Mouse (Mus musculus): ENCODE measurements at regions not wholly inside any gene's neighbourhood (a gene's known extent, or its start where the extent isn't known, plus 50 kb on each side); places are given as distances from the start of the nearest gene placed in this dataset.

DNA sequence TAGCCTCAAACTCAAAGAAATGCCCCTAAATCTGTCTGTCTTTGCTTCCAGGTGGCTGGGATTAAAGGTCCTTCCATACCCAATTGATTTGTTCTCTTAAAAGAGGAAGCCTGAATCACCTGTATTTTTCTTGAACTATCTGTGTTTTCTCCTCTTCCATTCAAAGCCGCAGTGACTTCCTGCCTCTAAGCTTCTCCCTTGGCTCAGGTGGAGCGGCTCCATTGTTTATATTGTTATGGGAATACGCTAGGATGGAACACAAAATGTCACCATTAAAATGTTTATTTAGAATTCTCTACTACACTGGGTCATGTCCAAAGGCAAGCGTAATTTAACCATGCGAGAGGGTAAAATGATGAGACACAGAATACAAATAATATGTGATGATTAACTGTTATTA, 118.2 kb upstream of the Krr1 start:
- H3K4me3 ChIP-seq, result no peak overlapping the region
- no peak for DNase-seq (ENCODE audit: low spot score)
- H3K36me3 ChIP-seq, result no peaks in the 10 kb centered on the region
- 92% methylated on average over 5 of the region's 5 CpGs for WGBS
- no peak overlapping the region for H3K27ac ChIP-seq
- 0 out of 2 replicates have a peak, but pooled peaks cover 8% of the 10 kb centered on the region for H3K4me1 ChIP-seq
- H3K27me3 ChIP-seq (ENCODE audit: low read depth, poor library complexity, severe bottlenecking), result no peaks in the 10 kb centered on the region
- H3K9me3 ChIP-seq (replicated peaks), result no peaks in the 10 kb centered on the region

DNA sequence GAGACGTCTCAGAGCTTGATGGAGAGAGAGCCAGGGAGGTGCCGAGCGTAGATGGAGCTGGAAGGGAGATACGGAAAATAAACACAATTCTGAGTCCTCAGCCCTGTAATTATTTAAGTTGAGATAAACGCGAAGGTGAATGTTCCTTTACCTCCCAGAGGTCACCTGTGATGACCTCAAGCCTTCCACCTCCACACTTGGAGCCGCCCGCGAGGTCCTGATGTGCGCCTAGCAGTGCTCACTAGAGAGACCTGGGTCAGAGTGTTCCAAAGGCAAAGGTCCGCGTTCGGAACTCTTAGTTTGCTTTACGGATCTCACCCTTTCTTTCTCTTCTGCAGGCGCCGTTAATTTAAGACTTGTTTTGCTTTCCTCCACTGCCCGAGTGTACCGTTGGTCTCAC, 117.0 kb upstream of the Krr1 start:
- DNase-seq (ENCODE audit: low spot score), result no peak
- no peaks in the 10 kb centered on the region for H3K9me3 ChIP-seq (replicated peaks)
- 92% methylated on average over 18 of the region's 18 CpGs for WGBS
- H3K36me3 ChIP-seq, result no peaks in the 10 kb centered on the region
- H3K4me3 ChIP-seq, result no peak overlapping the region
- H3K27ac ChIP-seq, result no peak overlapping the region
- 0 out of 2 replicates have a peak, but pooled peaks cover 8% of the 10 kb centered on the region for H3K4me1 ChIP-seq
- H3K27me3 ChIP-seq (ENCODE audit: low read depth, poor library complexity, severe bottlenecking), result no peaks in the 10 kb centered on the region

DNA sequence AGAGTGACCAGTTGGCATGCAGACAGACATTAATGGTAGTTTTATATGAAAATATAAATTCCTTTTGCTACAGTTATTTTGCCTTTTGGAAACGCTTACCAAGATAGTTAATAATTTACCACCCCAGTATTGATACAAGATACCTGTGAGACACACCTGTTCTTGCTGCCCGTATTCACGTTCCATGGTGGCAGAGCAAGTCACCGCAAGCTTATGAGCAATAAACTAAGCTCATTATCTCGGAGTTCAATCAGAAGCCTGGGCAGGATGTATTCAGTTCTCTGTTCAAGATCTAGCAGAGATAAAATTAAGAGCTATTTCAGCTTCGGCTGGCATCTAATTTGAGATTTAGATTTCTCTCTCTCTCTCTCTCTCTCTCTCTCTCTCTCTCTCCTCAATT, 114.1 kb upstream of the Krr1 start:
- no peaks in the 10 kb centered on the region for H3K36me3 ChIP-seq
- no peaks in the 10 kb centered on the region for H3K27me3 ChIP-seq (ENCODE audit: low read depth, poor library complexity, severe bottlenecking)
- 81% methylated on average over 6 of the region's 6 CpGs for WGBS
- no peak overlapping the region for H3K27ac ChIP-seq
- 0 out of 2 replicates have a peak, but pooled peaks cover 1% of the 10 kb centered on the region for H3K4me1 ChIP-seq
- H3K4me3 ChIP-seq, result no peak overlapping the region
- no peak for DNase-seq (ENCODE audit: low spot score)
- H3K9me3 ChIP-seq (replicated peaks), result no peaks in the 10 kb centered on the region

DNA sequence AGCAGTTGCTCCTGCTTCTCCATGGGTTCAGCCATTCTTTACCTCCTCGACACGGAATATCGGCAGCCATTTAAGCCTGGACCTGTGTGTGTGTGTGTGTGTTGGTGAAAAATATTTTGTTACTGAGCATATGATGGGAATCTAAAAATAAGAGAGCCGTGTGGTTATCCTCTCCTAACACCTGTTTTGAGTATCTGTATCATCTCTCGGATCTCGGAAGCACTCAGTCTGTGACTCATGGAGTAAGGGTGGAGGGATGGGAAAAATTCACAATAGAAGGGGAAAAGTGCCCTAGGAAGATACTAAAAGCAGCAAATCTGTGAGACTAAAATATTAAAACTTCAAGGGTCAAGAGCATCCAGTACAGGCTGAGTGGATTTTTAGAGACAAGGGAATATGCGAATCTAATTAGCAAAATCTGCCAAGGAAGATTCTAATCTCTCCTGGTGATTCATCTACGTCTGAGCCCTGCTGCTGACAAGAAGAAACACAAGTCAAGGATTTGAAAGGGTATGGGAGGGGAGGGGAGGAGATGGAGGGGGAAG, 107.1 kb upstream of the Krr1 start:
- Histone ChIP-seq H3K4me3 (no peak overlapping the region), H3K36me3 (no peaks in the 10 kb centered on the region), H3K4me1 (0 out of 2 replicates have a peak, but pooled peaks cover 2% of the 10 kb centered on the region), H3K9me3 (replicated peaks) (no peaks in the 10 kb centered on the region), H3K27ac (no peak overlapping the region), H3K27me3 (ENCODE audit: low read depth, poor library complexity, severe bottlenecking) (no peaks in the 10 kb centered on the region)
- WGBS, result 82% methylated on average over 8 of the region's 8 CpGs
- no peak for DNase-seq (ENCODE audit: low spot score)

DNA sequence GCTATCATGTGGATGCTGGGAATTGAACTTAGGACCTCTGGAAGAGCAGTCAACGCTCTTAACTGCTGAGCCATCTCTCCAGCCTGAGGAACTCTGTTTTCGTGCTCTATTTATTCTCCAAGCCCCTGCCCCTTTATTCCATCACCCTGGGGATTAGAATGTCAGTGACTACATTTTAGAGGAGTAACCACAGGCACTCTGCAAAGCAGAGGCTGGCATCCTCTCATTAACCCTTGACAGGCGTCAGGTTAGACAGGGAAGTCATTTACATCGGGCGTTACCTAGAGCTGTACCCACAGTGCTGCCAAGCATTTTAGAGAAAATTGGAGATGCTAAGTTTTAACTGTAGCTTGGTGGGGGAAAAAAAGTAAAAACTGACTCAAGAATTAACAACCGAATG, 105.4 kb upstream of the Krr1 start:
- no peak overlapping the region for H3K4me3 ChIP-seq
- no peaks in the 10 kb centered on the region for H3K9me3 ChIP-seq (replicated peaks)
- WGBS, result 47% methylated on average over 6 of the region's 6 CpGs
- DNase-seq (ENCODE audit: low spot score), result no peak
- H3K27me3 ChIP-seq (ENCODE audit: low read depth, poor library complexity, severe bottlenecking), result no peaks in the 10 kb centered on the region
- H3K27ac ChIP-seq, result no peak overlapping the region
- no peaks in the 10 kb centered on the region for H3K36me3 ChIP-seq
- H3K4me1 ChIP-seq, result 0 out of 2 replicates have a peak, but pooled peaks cover 2% of the 10 kb centered on the region

DNA sequence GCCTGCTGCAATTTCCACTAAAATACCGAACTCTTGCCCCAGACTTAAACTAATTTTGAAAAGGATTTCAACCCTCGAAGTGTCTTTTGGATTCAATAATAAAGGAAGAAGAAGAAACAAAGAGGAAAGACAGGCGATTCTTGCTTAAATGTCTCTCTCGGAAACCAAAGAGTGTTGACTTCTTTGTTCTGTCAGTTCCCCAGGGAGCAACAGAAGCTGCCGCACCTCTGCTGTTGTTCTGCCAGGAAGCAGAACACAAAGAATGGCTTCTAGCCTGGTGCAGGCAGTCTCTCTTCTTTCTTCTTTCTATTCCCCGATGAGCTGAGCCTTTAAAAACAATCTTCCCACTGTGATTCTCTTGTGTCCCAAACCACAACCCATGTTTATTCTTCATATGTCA, 104.9 kb upstream of the Krr1 start:
- Histone ChIP-seq H3K9me3 (replicated peaks) (no peaks in the 10 kb centered on the region), H3K27me3 (ENCODE audit: low read depth, poor library complexity, severe bottlenecking) (no peaks in the 10 kb centered on the region), H3K27ac (no peak overlapping the region), H3K4me1 (0 out of 2 replicates have a peak, but pooled peaks cover 2% of the 10 kb centered on the region), H3K4me3 (no peak overlapping the region), H3K36me3 (no peaks in the 10 kb centered on the region)
- DNase-seq (ENCODE audit: low spot score), result no peak
- WGBS, result 27% methylated on average over 6 of the region's 6 CpGs

- Histone ChIP-seq H3K36me3 (no peaks in the 10 kb centered on the region), H3K4me3 (no peak overlapping the region), H3K9me3 (replicated peaks) (no peaks in the 10 kb centered on the region), H3K4me1 (peaks cover 13% of the 10 kb centered on the region), H3K27ac (no peak overlapping the region), H3K27me3 (ENCODE audit: low read depth, poor library complexity, severe bottlenecking) (no peaks in the 10 kb centered on the region)
- 69% methylated on average over 3 of the region's 3 CpGs for WGBS
- DNase-seq (ENCODE audit: low spot score), result no peak
Observed at GRCm38 (mm10) chr10:111880354-111880753, 92.1 kb upstream of the Krr1 start.

- H3K9me3 ChIP-seq (replicated peaks), result no peaks in the 10 kb centered on the region
- WGBS, result 77% methylated on average over 24 of the region's 24 CpGs
- no peaks in the 10 kb centered on the region for H3K36me3 ChIP-seq
- H3K4me3 ChIP-seq, result no peak overlapping the region
- DNase-seq (ENCODE audit: low spot score), result no peak
- H3K4me1 ChIP-seq, result peaks cover 13% of the 10 kb centered on the region
- no peaks in the 10 kb centered on the region for H3K27me3 ChIP-seq (ENCODE audit: low read depth, poor library complexity, severe bottlenecking)
- H3K27ac ChIP-seq, result no peak overlapping the region
Observed at GRCm38 (mm10) chr10:111881339-111882211, 90.9 kb upstream of the Krr1 start.

GRCm38 (mm10) chr10:111882521-111882920, 89.9 kb upstream of the Krr1 start:
- Histone ChIP-seq H3K9me3 (replicated peaks) (no peaks in the 10 kb centered on the region), H3K36me3 (no peaks in the 10 kb centered on the region), H3K27ac (no peak overlapping the region), H3K4me1 (peaks cover 13% of the 10 kb centered on the region), H3K4me3 (no peak overlapping the region), H3K27me3 (ENCODE audit: low read depth, poor library complexity, severe bottlenecking) (no peaks in the 10 kb centered on the region)
- DNase-seq (ENCODE audit: low spot score), result no peak
- WGBS, result 98% methylated on average over 6 of the region's 6 CpGs

GRCm38 (mm10) chr10:111884701-111885100, 87.8 kb upstream of the Krr1 start:
- no peaks in the 10 kb centered on the region for H3K27me3 ChIP-seq (ENCODE audit: low read depth, poor library complexity, severe bottlenecking)
- H3K4me3 ChIP-seq, result no peak overlapping the region
- peaks cover 13% of the 10 kb centered on the region for H3K4me1 ChIP-seq
- no peaks in the 10 kb centered on the region for H3K9me3 ChIP-seq (replicated peaks)
- DNase-seq (ENCODE audit: low spot score), result no peak
- 71% methylated on average over 4 of the region's 4 CpGs for whole genome bisulfite sequencing
- no peak overlapping the region for H3K27ac ChIP-seq
- H3K36me3 ChIP-seq, result no peaks in the 10 kb centered on the region

GRCm38 (mm10) chr10:111889111-111889510, 83.4 kb upstream of the Krr1 start:
- Histone ChIP-seq H3K27ac (no peak overlapping the region), H3K4me3 (no peak overlapping the region), H3K9me3 (replicated peaks) (no peaks in the 10 kb centered on the region), H3K27me3 (ENCODE audit: low read depth, poor library complexity, severe bottlenecking) (no peaks in the 10 kb centered on the region), H3K36me3 (no peaks in the 10 kb centered on the region), H3K4me1 (peaks cover 11% of the 10 kb centered on the region)
- no peak for DNase-seq (ENCODE audit: low spot score)
- WGBS, result 93% methylated on average over 5 of the region's 5 CpGs

DNA sequence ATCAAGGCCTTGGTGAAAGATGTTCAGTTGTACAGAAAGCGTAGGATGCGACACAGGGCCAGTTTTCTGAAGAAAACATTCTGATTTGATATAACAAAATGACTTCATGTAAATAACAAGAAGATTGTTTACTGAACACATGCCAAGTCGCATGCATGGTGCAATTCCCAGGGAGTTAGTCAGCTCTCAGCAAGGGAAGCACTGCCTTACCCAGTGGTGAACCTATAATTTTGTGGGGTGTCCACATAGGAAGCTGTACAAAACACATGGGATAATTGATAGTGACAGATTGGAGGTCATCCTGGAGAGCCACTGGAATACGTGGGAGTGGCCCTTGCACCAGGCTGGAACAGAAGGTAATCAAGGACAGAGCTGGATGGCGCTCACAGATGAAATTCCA, 79.0 kb upstream of the Krr1 start:
- 88% methylated on average over 5 of the region's 5 CpGs for WGBS
- H3K36me3 ChIP-seq, result no peaks in the 10 kb centered on the region
- H3K27ac ChIP-seq, result no peak overlapping the region
- peaks cover 7% of the 10 kb centered on the region; the same call in 1 of the 2 replicates for H3K4me1 ChIP-seq
- H3K27me3 ChIP-seq (ENCODE audit: low read depth, poor library complexity, severe bottlenecking), result no peaks in the 10 kb centered on the region
- H3K4me3 ChIP-seq, result no peak overlapping the region
- H3K9me3 ChIP-seq (replicated peaks), result no peaks in the 10 kb centered on the region
- DNase-seq (ENCODE audit: low spot score), result no peak

- Histone ChIP-seq H3K4me1 (peaks cover 7% of the 10 kb centered on the region; the same call in 1 of the 2 replicates), H3K4me3 (no peak overlapping the region), H3K9me3 (replicated peaks) (no peaks in the 10 kb centered on the region), H3K27me3 (ENCODE audit: low read depth, poor library complexity, severe bottlenecking) (no peaks in the 10 kb centered on the region), H3K36me3 (no peaks in the 10 kb centered on the region), H3K27ac (no peak overlapping the region)
- 85% methylated on average over 8 of the region's 8 CpGs for WGBS
- peak; percentile 25 for DNase-seq (ENCODE audit: low spot score)
Observed at GRCm38 (mm10) chr10:111893941-111894340, 78.5 kb upstream of the Krr1 start.

Measured in limb, embryonic 10.5 days (tissue).